8 mouse cellular contexts compared by ENCODE assay signal in genomic region chr2:154603007-154603637, GRCm38 (mm10). TPM values are rescaled to one million over a fixed set of nuclear protein-coding genes. Genes with fewer than 3 reads are reported as not detected.
DNase-seq lines count a peak whose midpoint lies in the region; ATAC-seq lines count a peak whose summit lies in the region.

No protein-coding gene starts in this region.

- no peaks in the 10 kb centered on the region for H3K36me3 ChIP-seq in intestine, embryonic 15.5 days
- no peaks in the 10 kb centered on the region for H3K36me3 ChIP-seq in midbrain, embryonic 13.5 days

- 12% methylated on average over 22 of the region's 22 CpGs for WGBS in intestine, embryonic 15.5 days
- WGBS in midbrain, embryonic 13.5 days = 21% methylated on average over 22 of the region's 22 CpGs

- no peaks in the 10 kb centered on the region for H3K27me3 ChIP-seq in intestine, embryonic 15.5 days (replicated peaks)
- H3K27me3 ChIP-seq in midbrain, embryonic 13.5 days = 0 out of 2 replicates have a peak, but pooled peaks cover 13% of the 10 kb centered on the region

- peak; percentile 8; the same call in 1 of the 2 replicates for ATAC-seq in intestine, embryonic 15.5 days
- no peak; the same call in 1 of the 2 replicates for ATAC-seq in midbrain, embryonic 13.5 days

- peak overlapping the region; percentile 78 for H3K9ac ChIP-seq in intestine, embryonic 15.5 days
- peak overlapping the region; percentile 78 for H3K9ac ChIP-seq in midbrain, embryonic 13.5 days (replicated peaks)

- H3K4me1 ChIP-seq in brown adipose tissue, adult 24 weeks (ENCODE audit: control insufficient read depth, insufficient read depth, insufficient read length, low read length) = peaks cover 5% of the 10 kb centered on the region
- H3K4me1 ChIP-seq in intestine, embryonic 15.5 days (replicated peaks) = peaks cover 12% of the 10 kb centered on the region; the same call in 1 of the 2 replicates
- peaks cover 12% of the 10 kb centered on the region for H3K4me1 ChIP-seq in midbrain, embryonic 13.5 days (replicated peaks)

- peak; percentile 53 for DNase-seq in kidney, adult 11 months
- no peak for DNase-seq in kidney, postnatal 4 days
- no peak for DNase-seq in right cerebral cortex, adult 18-20 months
- no peak for DNase-seq in left cerebral cortex, adult 9 months (ENCODE audit: low spot score in 2 of 2)
- DNase-seq in left cerebral cortex, adult 8-10 months (ENCODE audit: low spot score in 2 of 2) = no peak

- no peaks in the 10 kb centered on the region for H3K9me3 ChIP-seq in intestine, embryonic 15.5 days
- no peaks in the 10 kb centered on the region for H3K9me3 ChIP-seq in midbrain, embryonic 13.5 days

- H3K4me3 ChIP-seq in brown adipose tissue, adult 24 weeks (ENCODE audit: insufficient read depth, low read depth, low read length) = peak overlapping the region; percentile 81
- peak overlapping the region; percentile 71 for H3K4me3 ChIP-seq in intestine, embryonic 15.5 days (replicated peaks)
- peak overlapping the region; percentile 66 for H3K4me3 ChIP-seq in midbrain, embryonic 13.5 days (replicated peaks)

- H3K27ac ChIP-seq in brown adipose tissue, adult 24 weeks (replicated peaks; ENCODE audit: low read depth, low read length) = peak overlapping the region; percentile 70
- H3K27ac ChIP-seq in intestine, embryonic 15.5 days = peak overlapping the region; percentile 66
- 0 out of 2 replicates have a peak overlapping the region, but pooled peaks have one; percentile 31 for H3K27ac ChIP-seq in midbrain, embryonic 13.5 days

- peak overlapping the region; percentile 72 for H3K4me2 ChIP-seq in intestine, embryonic 15.5 days (replicated peaks)
- peak overlapping the region; percentile 69 for H3K4me2 ChIP-seq in midbrain, embryonic 13.5 days (replicated peaks)

RNA-seq across cellular contexts. Expression of gene Pxmp4, which starts 0.4 kb away (rescaled TPM):
- polyA plus RNA-seq in brown adipose tissue, adult 24 weeks (2012; ENCODE audit: insufficient read depth, insufficient read length, missing spikeins) = 44.4 and 59.3 TPM in 2 replicates
- polyA plus RNA-seq in intestine, embryonic 15.5 days (2015; fragmentation: Nextera tagmentation; extraction: Ambion mirVana) = 28.0 and 32.9 TPM in 2 replicates
- 12.3 and 13.4 TPM in 2 replicates for polyA plus RNA-seq in midbrain, embryonic 13.5 days (2015; fragmentation: Nextera tagmentation; extraction: Ambion mirVana)
- 10 to 100 TPM; 13.2 to 15.2 (median 14.1) TPM for total RNA-seq in left cerebral cortex, adult 8-10 months (2022)

RNA-seq across cellular contexts. Expression of gene Zfp341, which starts 10.0 kb away (rescaled TPM):
- polyA plus RNA-seq in brown adipose tissue, adult 24 weeks (2012; ENCODE audit: insufficient read depth, insufficient read length, missing spikeins) = 0.71 and 0.88 TPM in 2 replicates
- polyA plus RNA-seq in intestine, embryonic 15.5 days (2015; fragmentation: Nextera tagmentation; extraction: Ambion mirVana) = 0.69 and 1.0 TPM in 2 replicates
- polyA plus RNA-seq in midbrain, embryonic 13.5 days (2015; fragmentation: Nextera tagmentation; extraction: Ambion mirVana) = 2.0 and 2.1 TPM in 2 replicates
- total RNA-seq in left cerebral cortex, adult 8-10 months (2022) = 10 to 100 TPM in 3 of 4 experiments, 1 to 10 TPM in 1; 9.5 to 10.9 (median 10.2) TPM

RNA-seq across cellular contexts. Expression of gene 4930519P11Rik, which starts 10.1 kb away (rescaled TPM):
- polyA plus RNA-seq in brown adipose tissue, adult 24 weeks (2012; ENCODE audit: insufficient read depth, insufficient read length, missing spikeins) = not detected in 2 replicates
- not detected in 2 replicates for polyA plus RNA-seq in intestine, embryonic 15.5 days (2015; fragmentation: Nextera tagmentation; extraction: Ambion mirVana)
- 0.61 and 0.96 TPM in 2 replicates for polyA plus RNA-seq in midbrain, embryonic 13.5 days (2015; fragmentation: Nextera tagmentation; extraction: Ambion mirVana)
- total RNA-seq in left cerebral cortex, adult 8-10 months (2022) = not detected

RNA-seq across cellular contexts. Expression of gene E2f1, which starts 33.4 kb away (rescaled TPM):
- 0.63 and 1.3 TPM in 2 replicates for polyA plus RNA-seq in brown adipose tissue, adult 24 weeks (2012; ENCODE audit: insufficient read depth, insufficient read length, missing spikeins)
- 16.7 and 18.7 TPM in 2 replicates for polyA plus RNA-seq in intestine, embryonic 15.5 days (2015; fragmentation: Nextera tagmentation; extraction: Ambion mirVana)
- 13.6 and 15.2 TPM in 2 replicates for polyA plus RNA-seq in midbrain, embryonic 13.5 days (2015; fragmentation: Nextera tagmentation; extraction: Ambion mirVana)
- total RNA-seq in left cerebral cortex, adult 8-10 months (2022) = 10 to 100 TPM; 10.5 to 13.9 (median 13.1) TPM

RNA-seq across cellular contexts. Expression of gene Necab3, which starts 44.4 kb away (rescaled TPM):
- polyA plus RNA-seq in brown adipose tissue, adult 24 weeks (2012; ENCODE audit: insufficient read depth, insufficient read length, missing spikeins) = not detected in 2 replicates
- 1.2 TPM in 2 replicates for polyA plus RNA-seq in intestine, embryonic 15.5 days (2015; fragmentation: Nextera tagmentation; extraction: Ambion mirVana)
- polyA plus RNA-seq in midbrain, embryonic 13.5 days (2015; fragmentation: Nextera tagmentation; extraction: Ambion mirVana) = 13.4 and 14.5 TPM in 2 replicates
- total RNA-seq in left cerebral cortex, adult 8-10 months (2022) = 10 to 100 TPM; 76.7 to 90.9 (median 82.4) TPM
